Mouse (Mus musculus): ENCODE data around the gene Helb. TPM values are rescaled to one million over a fixed set of nuclear protein-coding genes. Genes with fewer than 3 reads are reported as not detected.

Gene Helb
- 2.1 and 2.2 TPM in 2 replicates for polyA plus RNA-seq (2015; fragmentation: Nextera tagmentation; extraction: Ambion mirVana)

GRCm38 (mm10) chr10:120112507-120113396, at the start of gene Helb:
Gene Helb (minus strand): TSS chr10:120112987.
- Histone ChIP-seq H3K4me1 (peaks cover 7% of the 10 kb centered on the region; the same call in 1 of the 2 replicates), H3K27ac (peak within 1 kb of the TSS; percentile 27; the same call in 1 of the 2 replicates), H3K9me3 (no peaks in the 10 kb centered on the region), H3K4me3 (peak within 1 kb of the TSS; percentile 52), H3K4me2 (peak within 1 kb of the TSS; percentile 79), H3K36me3 (replicated peaks) (no peaks in the 10 kb centered on the region), H3K27me3 (replicated peaks) (no peaks in the 10 kb centered on the region), H3K9ac (peak within 1 kb of the TSS; percentile 55)
- peak; percentile 99 for ATAC-seq (replicated peaks)
- WGBS: under 1% methylated on average over 55 of the region's 55 CpGs

DNA sequence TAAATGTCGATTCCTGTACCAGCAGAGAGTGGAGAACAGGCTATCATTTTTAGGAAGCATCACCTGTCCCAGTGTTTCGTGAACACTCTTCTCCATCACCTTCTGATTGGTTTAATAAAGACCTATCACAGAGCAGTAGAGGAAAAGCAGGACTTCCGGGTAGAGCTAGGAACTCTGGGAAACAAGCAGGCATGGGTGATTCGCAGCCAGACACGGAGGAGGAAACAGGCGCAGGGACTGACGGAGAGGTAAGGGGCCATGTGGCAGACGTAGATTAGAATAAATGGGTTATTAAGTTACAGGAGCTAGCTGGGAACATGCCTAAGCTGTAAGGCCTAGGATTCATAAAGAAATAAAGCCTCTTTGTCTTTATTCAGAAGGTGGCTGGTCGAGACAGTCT, 47.7 kb upstream of the Helb start:
- Histone ChIP-seq H3K4me3 (no peak overlapping the region), H3K4me1 (no peaks in the 10 kb centered on the region), H3K27ac (no peak overlapping the region), H3K9me3 (no peaks in the 10 kb centered on the region), H3K27me3 (replicated peaks) (no peaks in the 10 kb centered on the region), H3K36me3 (replicated peaks) (no peaks in the 10 kb centered on the region), H3K9ac (no peak overlapping the region), H3K4me2 (no peak overlapping the region)
- WGBS: 84% methylated on average over 9 of the region's 9 CpGs
- no peak for ATAC-seq (replicated peaks)

GRCm38 (mm10) chr10:120153911-120154310, 41.1 kb upstream of the Helb start:
- H3K27ac ChIP-seq: no peak overlapping the region
- H3K9ac ChIP-seq: no peak overlapping the region
- H3K4me1 ChIP-seq: no peaks in the 10 kb centered on the region
- no peaks in the 10 kb centered on the region for H3K9me3 ChIP-seq
- H3K4me2 ChIP-seq: no peak overlapping the region
- ATAC-seq (replicated peaks): no peak
- H3K36me3 ChIP-seq (replicated peaks): no peaks in the 10 kb centered on the region
- H3K4me3 ChIP-seq: no peak overlapping the region
- WGBS: 91% methylated on average over 2 of the region's 2 CpGs
- H3K27me3 ChIP-seq (replicated peaks): no peaks in the 10 kb centered on the region

DNA sequence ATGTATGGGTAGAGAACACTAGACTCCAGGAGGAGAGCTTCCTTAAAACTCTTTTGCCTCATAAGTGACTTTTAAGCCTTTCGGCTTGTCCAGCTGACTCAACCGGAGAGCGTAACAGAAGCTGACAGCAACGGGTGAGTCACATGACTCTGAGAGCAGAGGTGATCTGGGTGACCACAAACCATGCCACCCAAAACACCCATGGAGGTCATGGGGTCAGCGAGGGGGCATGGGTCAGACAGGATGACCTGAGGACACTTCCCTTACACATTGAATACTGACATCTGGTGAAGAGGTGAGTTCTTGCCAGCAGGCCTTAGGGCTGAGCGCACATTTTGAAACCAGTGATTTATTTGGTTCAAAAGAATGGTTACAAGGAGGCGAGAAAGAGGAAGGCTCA, 38.9 kb upstream of the Helb start:
- WGBS: 94% methylated on average over 7 of the region's 7 CpGs

GRCm38 (mm10) chr10:120140916-120141516, 28.2 kb upstream of the Helb start:
- Histone ChIP-seq H3K9ac (no peak overlapping the region), H3K4me1 (no peaks in the 10 kb centered on the region), H3K9me3 (0 out of 2 replicates have a peak, but pooled peaks cover 7% of the 10 kb centered on the region), H3K4me2 (no peak overlapping the region), H3K27ac (no peak overlapping the region), H3K36me3 (replicated peaks) (no peaks in the 10 kb centered on the region), H3K4me3 (no peak overlapping the region), H3K27me3 (replicated peaks) (no peaks in the 10 kb centered on the region)
- no peak for ATAC-seq (replicated peaks)
- WGBS: 67% methylated on average over 10 of the region's 10 CpGs

More for the DNA sequence above, 38.9 kb upstream of the Helb start:
- Histone ChIP-seq H3K27ac (no peak overlapping the region), H3K4me2 (no peak overlapping the region), H3K36me3 (replicated peaks) (no peaks in the 10 kb centered on the region), H3K9me3 (no peaks in the 10 kb centered on the region), H3K4me1 (no peaks in the 10 kb centered on the region), H3K27me3 (replicated peaks) (no peaks in the 10 kb centered on the region), H3K4me3 (no peak overlapping the region), H3K9ac (no peak overlapping the region)
- no peak for ATAC-seq (replicated peaks)

DNA sequence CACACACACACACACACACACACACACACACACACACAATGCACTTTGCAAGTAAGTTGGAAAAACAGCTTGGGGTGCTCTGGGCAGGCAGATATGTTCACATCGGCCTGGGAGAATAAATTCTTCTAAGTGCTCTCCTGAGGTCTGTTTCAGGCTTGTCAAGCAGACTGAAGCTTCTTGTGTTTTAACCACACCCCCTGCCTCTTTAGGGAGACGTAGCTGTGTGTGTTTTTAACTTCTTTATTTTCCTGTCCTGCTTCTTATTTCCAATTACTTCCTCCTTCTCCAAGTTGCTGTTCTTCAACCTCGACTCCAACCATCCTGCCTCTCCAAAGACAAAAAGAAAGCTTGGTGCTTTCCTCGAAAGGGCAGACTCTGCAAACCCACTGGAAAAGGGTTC, 27.4 kb upstream of the Helb start:
- ATAC-seq (replicated peaks): no peak
- Histone ChIP-seq H3K4me1 (no peaks in the 10 kb centered on the region), H3K9ac (no peak overlapping the region), H3K4me3 (no peak overlapping the region), H3K27ac (no peak overlapping the region), H3K9me3 (0 out of 2 replicates have a peak, but pooled peaks cover 7% of the 10 kb centered on the region), H3K27me3 (replicated peaks) (no peaks in the 10 kb centered on the region), H3K36me3 (replicated peaks) (no peaks in the 10 kb centered on the region), H3K4me2 (no peak overlapping the region)
- WGBS: 74% methylated on average over 4 of the region's 4 CpGs

DNA sequence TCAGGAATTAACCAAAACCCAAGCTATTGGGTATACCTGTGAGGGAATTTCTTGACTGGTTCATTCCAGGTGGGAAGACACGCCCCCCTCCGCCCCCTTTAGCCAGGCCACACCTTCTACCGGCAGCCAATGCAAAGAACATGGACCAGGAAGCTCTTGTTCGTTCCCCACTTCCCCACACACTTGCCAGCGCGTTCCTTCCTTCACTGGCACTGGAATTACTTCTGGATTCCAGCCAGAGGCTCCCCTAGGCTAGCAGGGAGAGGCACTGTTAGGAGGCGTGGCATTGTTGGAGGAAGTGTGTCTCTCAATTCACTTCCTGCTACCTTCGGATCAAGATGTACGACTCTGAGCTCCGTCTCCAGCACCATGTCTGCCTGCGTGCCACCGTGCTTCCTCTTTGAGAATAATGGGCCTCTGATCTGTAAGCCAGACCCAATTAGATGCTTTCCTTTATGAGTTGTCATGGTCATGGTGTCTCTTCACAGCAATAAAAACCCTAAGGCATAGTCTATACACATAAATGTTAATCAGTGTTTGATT, 23.3 kb upstream of the Helb start:
- Histone ChIP-seq H3K27ac (no peak overlapping the region), H3K4me1 (peaks cover 3% of the 10 kb centered on the region; the same call in 1 of the 2 replicates), H3K27me3 (replicated peaks) (no peaks in the 10 kb centered on the region), H3K9ac (no peak overlapping the region), H3K4me3 (no peak overlapping the region), H3K36me3 (replicated peaks) (no peaks in the 10 kb centered on the region), H3K4me2 (no peak overlapping the region), H3K9me3 (no peaks in the 10 kb centered on the region)
- ATAC-seq (replicated peaks): no peak
- WGBS: 92% methylated on average over 12 of the region's 12 CpGs

DNA sequence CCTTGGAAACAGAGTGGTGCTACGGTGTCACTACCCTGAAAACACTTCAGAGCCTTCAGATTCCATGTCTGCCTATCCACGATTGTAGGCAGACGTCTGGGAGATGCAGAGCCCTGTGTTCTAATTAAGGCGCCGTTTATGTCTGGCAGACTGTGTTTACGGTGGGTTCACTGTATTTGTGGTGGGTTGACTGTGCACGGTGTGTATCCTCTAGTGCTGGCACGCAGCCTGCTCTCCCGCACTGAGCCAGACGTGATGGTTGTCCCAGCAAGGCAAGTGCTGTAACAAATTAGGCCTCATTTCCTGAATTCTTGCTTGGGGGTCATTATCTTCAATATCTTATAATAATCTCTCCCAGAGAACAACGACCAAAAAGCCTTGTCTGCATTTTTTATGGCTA, 20.9 kb upstream of the Helb start:
- Histone ChIP-seq H3K4me2 (no peak overlapping the region), H3K9me3 (no peaks in the 10 kb centered on the region), H3K4me1 (peaks cover 3% of the 10 kb centered on the region; the same call in 1 of the 2 replicates), H3K9ac (no peak overlapping the region), H3K4me3 (no peak overlapping the region), H3K27ac (no peak overlapping the region), H3K27me3 (replicated peaks) (no peaks in the 10 kb centered on the region), H3K36me3 (replicated peaks) (no peaks in the 10 kb centered on the region)
- no peak for ATAC-seq (replicated peaks)
- WGBS: 66% methylated on average over 11 of the region's 11 CpGs

DNA sequence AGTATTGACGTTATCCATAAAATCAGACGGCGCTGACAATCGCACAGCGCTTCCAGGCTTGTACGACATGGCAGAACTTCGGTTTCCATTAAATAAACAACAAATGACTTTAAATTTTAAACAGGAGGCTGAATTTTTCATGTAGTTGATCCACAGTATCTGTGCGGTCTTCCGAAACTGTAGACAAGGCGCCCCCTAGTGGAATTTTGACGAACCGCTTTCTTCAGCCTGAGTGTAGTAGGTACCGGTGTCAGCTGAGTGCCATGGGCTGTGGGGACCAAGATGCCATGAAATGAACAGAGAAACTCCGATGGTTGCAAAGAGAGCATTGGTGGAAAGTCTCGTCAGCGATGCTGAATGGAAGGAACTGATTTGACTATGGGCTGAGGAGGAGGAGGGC, 17.8 kb upstream of the Helb start:
- H3K27me3 ChIP-seq (replicated peaks): no peaks in the 10 kb centered on the region
- no peaks in the 10 kb centered on the region for H3K9me3 ChIP-seq
- WGBS: 64% methylated on average over 16 of the region's 16 CpGs
- no peak for ATAC-seq (replicated peaks)
- H3K36me3 ChIP-seq (replicated peaks): no peaks in the 10 kb centered on the region
- H3K4me1 ChIP-seq: peaks cover 3% of the 10 kb centered on the region; the same call in 1 of the 2 replicates
- no peak overlapping the region for H3K9ac ChIP-seq
- no peak overlapping the region for H3K4me3 ChIP-seq
- no peak overlapping the region for H3K4me2 ChIP-seq
- no peak overlapping the region for H3K27ac ChIP-seq

DNA sequence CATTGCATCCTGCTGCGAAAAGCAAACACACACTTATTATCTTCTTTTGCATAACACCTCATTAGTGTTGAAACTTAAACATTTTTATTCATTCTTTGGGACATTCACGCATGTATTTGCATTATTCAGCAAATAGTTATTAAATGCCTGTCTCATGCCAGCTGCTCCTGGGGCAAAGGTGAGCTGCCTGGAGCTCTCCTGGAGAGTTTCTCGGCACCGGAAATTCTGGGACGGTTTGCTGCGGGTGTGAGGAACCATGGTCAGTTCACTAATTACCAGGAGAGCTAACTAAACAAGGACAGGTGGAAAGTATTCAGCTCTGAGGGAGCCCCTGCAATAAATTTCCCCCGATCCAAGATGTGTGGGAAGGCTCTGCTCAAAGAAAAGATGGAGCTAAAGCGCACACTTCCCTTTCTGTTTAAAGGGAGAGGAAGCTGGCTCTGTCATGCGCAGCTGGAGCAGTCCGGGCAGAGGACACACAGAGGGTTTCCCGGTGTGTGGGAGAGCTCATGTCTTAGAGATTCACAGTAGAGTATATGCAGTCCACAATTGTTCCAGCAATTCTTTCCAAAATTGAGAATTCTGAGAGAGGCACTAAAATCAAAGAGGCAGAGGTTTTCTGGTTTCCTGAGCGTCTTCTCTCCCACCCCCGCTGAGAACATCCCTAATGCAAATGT, 16.0 kb upstream of the Helb start:
- no peak overlapping the region for H3K27ac ChIP-seq
- ATAC-seq (replicated peaks): no peak
- H3K9me3 ChIP-seq: no peaks in the 10 kb centered on the region
- H3K4me1 ChIP-seq: peaks cover 1% of the 10 kb centered on the region; the same call in 1 of the 2 replicates
- no peak overlapping the region for H3K9ac ChIP-seq
- WGBS: 44% methylated on average over 13 of the region's 13 CpGs
- 0 out of 2 replicates have a peak overlapping the region, but pooled peaks have one; percentile 11 for H3K4me2 ChIP-seq
- no peaks in the 10 kb centered on the region for H3K36me3 ChIP-seq (replicated peaks)
- no peak overlapping the region for H3K4me3 ChIP-seq
- H3K27me3 ChIP-seq (replicated peaks): no peaks in the 10 kb centered on the region

DNA sequence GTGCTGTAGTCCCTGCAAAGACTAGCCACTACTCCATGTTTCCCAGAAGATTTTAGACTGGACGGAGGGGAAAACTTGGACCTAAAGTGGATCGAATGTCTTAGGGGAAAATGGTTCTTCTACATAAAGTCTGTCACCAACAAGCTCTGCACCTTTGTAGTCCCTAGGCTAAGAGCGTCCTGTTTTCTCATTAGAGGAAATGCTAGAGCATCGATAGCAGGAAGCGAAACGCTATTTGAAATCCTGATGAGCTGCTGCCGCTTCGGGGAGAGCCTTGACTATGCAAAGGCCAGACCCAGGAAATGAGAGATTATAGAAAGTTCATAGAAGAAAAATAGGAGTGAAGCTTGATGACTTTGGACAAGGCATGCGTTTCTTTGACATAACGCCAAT, 12.7 kb upstream of the Helb start:
- H3K9me3 ChIP-seq: no peaks in the 10 kb centered on the region
- H3K27ac ChIP-seq: no peak overlapping the region
- H3K4me2 ChIP-seq: no peak overlapping the region
- H3K9ac ChIP-seq: no peak overlapping the region
- 77% methylated on average over 10 of the region's 10 CpGs for WGBS
- no peak for ATAC-seq (replicated peaks)
- no peaks in the 10 kb centered on the region for H3K4me1 ChIP-seq
- no peak overlapping the region for H3K4me3 ChIP-seq
- no peaks in the 10 kb centered on the region for H3K36me3 ChIP-seq (replicated peaks)
- H3K27me3 ChIP-seq (replicated peaks): no peaks in the 10 kb centered on the region

Data from midbrain, embryonic 15.5 days (tissue).